Mouse (Mus musculus) forebrain, embryonic 14.5 days (tissue): Measurements from ENCODE around the gene Wipf3. TPM values are rescaled to one million over a fixed set of nuclear protein-coding genes. Genes with fewer than 3 reads are reported as not detected.

Source experiments
- ATAC-seq: fragments of 200-750 bp; cut with Nextera tagmentation; 2 replicates; pipeline ENCODE4 v1.8.0; 2017; ENCODE audit warnings: mild to moderate bottlenecking, moderate library complexity
- DNase-seq: peaks from one replicate; pipeline ENCODE4 v3.0.0-alpha.2; 2015; ENCODE audit warnings: low spot score
- H3K27ac ChIP-seq: fragments of 300-500 bp; sonication (generic); 2 replicates; pipeline ENCODE4 v1.5.1; 2014; ENCODE audit warnings: low read depth, mild to moderate bottlenecking, control low read depth, low read length, moderate library complexity
- H3K27me3 ChIP-seq: fragments of 300-500 bp; sonication (generic); replicated peaks from 2 replicates; pipeline ENCODE4 v1.6.1; 2014; ENCODE audit warnings: low read length, control low read depth, mixed read lengths; ENCODE audit not compliant: control insufficient read depth, insufficient read depth
- H3K36me3 ChIP-seq: fragments of 300-500 bp; sonication (generic); 2 replicates; pipeline ENCODE4 v1.6.1; 2014; ENCODE audit warnings: low read length, control low read depth; ENCODE audit not compliant: control insufficient read depth, insufficient read depth
- H3K4me1 ChIP-seq: fragments of 300-500 bp; sonication (generic); 2 replicates; pipeline ENCODE4 v1.6.1; 2014; ENCODE audit warnings: antibody characterized with exemption, low read length, control low read depth; ENCODE audit not compliant: control insufficient read depth, insufficient read depth
- H3K4me2 ChIP-seq: fragments of 300-500 bp; sonication (generic); 2 replicates; pipeline ENCODE4 v1.6.1; 2014; ENCODE audit warnings: mild to moderate bottlenecking, control low read depth, low read length
- H3K4me3 ChIP-seq: fragments of 300-500 bp; sonication (generic); 2 replicates; pipeline ENCODE4 v1.5.1; 2014; ENCODE audit warnings: low read depth, low read length, control low read depth
- H3K9ac ChIP-seq: fragments of 300-500 bp; sonication (generic); 2 replicates; pipeline ENCODE4 v1.6.1; 2014; ENCODE audit warnings: mild to moderate bottlenecking, low read length, control low read depth, moderate library complexity
- H3K9me3 ChIP-seq: fragments of 300-500 bp; sonication (generic); replicated peaks from 2 replicates; pipeline ENCODE4 v1.6.1; 2016; ENCODE audit warnings: low read length, control low read depth, mixed read lengths; ENCODE audit not compliant: control insufficient read depth
- WGBS: fragments of 180-500 bp; shearing (Covaris S2); extraction: QIAGEN DNeasy Blood & Tissue Kit; methylation state at CpG from one replicate; pipeline ENCODE4 v1.1.7; 2014; 5-methylcytosine and 5-hydroxymethylcytosine counted together
- polyA plus RNA-seq: library from polyadenylated mRNA; unstranded; fragments of >200 nt; fragmentation: Nextera tagmentation; extraction: Ambion mirVana; gene quantifications from 2 replicates; pipeline ENCODE4 v1.2.1, GENCODE M21; 2014

Gene Wipf3
- 2.6 and 3.0 TPM in 2 replicates for polyA plus RNA-seq

- H3K4me1 ChIP-seq = peaks cover 15% of the 10 kb centered on the region
- H3K27me3 ChIP-seq = peaks cover 5% of the 10 kb centered on the region; the same call in 1 of the 2 replicates
- no peaks in the 10 kb centered on the region for H3K9me3 ChIP-seq
- WGBS = under 1% methylated on average over 66 of the region's 71 CpGs
- DNase-seq (peak; percentile 65), ATAC-seq (peak; percentile 86)
- H3K4me2 ChIP-seq = peak within 1 kb of the TSS; percentile 92
- no peaks in the 10 kb centered on the region for H3K36me3 ChIP-seq
- peak within 1 kb of the TSS; percentile 73 for H3K9ac ChIP-seq
- peak within 1 kb of the TSS; percentile 58 for H3K4me3 ChIP-seq
- no peak within 1 kb of the TSS; the same call in 1 of the 2 replicates for H3K27ac ChIP-seq
Measured at GRCm38 (mm10) chr6:54429447-54430194, at the start of gene Wipf3. Gene Wipf3, plus strand, starts transcription at chr6:54429603.

GRCm38 (mm10) chr6:54382636-54383035, 46.8 kb upstream of the Wipf3 start:
- Histone ChIP-seq H3K4me2 (no peak overlapping the region), H3K9me3 (no peaks in the 10 kb centered on the region), H3K36me3 (no peaks in the 10 kb centered on the region), H3K4me1 (0 out of 2 replicates have a peak, but pooled peaks cover 5% of the 10 kb centered on the region), H3K27me3 (no peaks in the 10 kb centered on the region), H3K27ac (no peak overlapping the region), H3K4me3 (no peak overlapping the region), H3K9ac (no peak overlapping the region)
- ATAC-seq = no peak
- 82% methylated on average over 8 of the region's 8 CpGs for WGBS
- no peak for DNase-seq

GRCm38 (mm10) chr6:54383893-54384524, 45.4 kb upstream of the Wipf3 start:
- ATAC-seq (no peak), DNase-seq (peak; percentile 35)
- WGBS = 31% methylated on average over 12 of the region's 12 CpGs
- Histone ChIP-seq H3K9me3 (no peaks in the 10 kb centered on the region), H3K4me2 (no peak overlapping the region), H3K27me3 (no peaks in the 10 kb centered on the region), H3K27ac (no peak overlapping the region), H3K4me1 (0 out of 2 replicates have a peak, but pooled peaks cover 5% of the 10 kb centered on the region), H3K9ac (no peak overlapping the region), H3K4me3 (no peak overlapping the region), H3K36me3 (no peaks in the 10 kb centered on the region)

- ATAC-seq (no peak), DNase-seq (no peak)
- Histone ChIP-seq H3K9me3 (no peaks in the 10 kb centered on the region), H3K4me2 (no peak overlapping the region), H3K27me3 (no peaks in the 10 kb centered on the region), H3K9ac (no peak overlapping the region), H3K36me3 (no peaks in the 10 kb centered on the region), H3K27ac (no peak overlapping the region), H3K4me3 (no peak overlapping the region), H3K4me1 (0 out of 2 replicates have a peak, but pooled peaks cover 5% of the 10 kb centered on the region)
- 94% methylated on average over 1 of the region's 1 CpGs for WGBS
Measured at GRCm38 (mm10) chr6:54384777-54385176, 44.6 kb upstream of the Wipf3 start.

- Histone ChIP-seq H3K36me3 (no peaks in the 10 kb centered on the region), H3K4me3 (no peak overlapping the region), H3K27ac (no peak overlapping the region), H3K4me1 (0 out of 2 replicates have a peak, but pooled peaks cover 5% of the 10 kb centered on the region), H3K4me2 (no peak overlapping the region), H3K9ac (no peak overlapping the region), H3K27me3 (no peaks in the 10 kb centered on the region), H3K9me3 (no peaks in the 10 kb centered on the region)
- DNase-seq (peak; percentile 33), ATAC-seq (no peak)
- 86% methylated on average over 4 of the region's 4 CpGs for WGBS
Measured at GRCm38 (mm10) chr6:54386429-54386828, 43.0 kb upstream of the Wipf3 start.

GRCm38 (mm10) chr6:54387044-54387443, 42.4 kb upstream of the Wipf3 start:
- Histone ChIP-seq H3K27ac (no peak overlapping the region), H3K27me3 (no peaks in the 10 kb centered on the region), H3K4me2 (no peak overlapping the region), H3K9me3 (no peaks in the 10 kb centered on the region), H3K36me3 (no peaks in the 10 kb centered on the region), H3K9ac (no peak overlapping the region), H3K4me3 (no peak overlapping the region), H3K4me1 (0 out of 2 replicates have a peak, but pooled peaks cover 5% of the 10 kb centered on the region)
- WGBS = 89% methylated on average over 3 of the region's 3 CpGs
- DNase-seq (no peak), ATAC-seq (no peak)

GRCm38 (mm10) chr6:54387751-54388150, 41.7 kb upstream of the Wipf3 start:
- H3K36me3 ChIP-seq = no peaks in the 10 kb centered on the region
- H3K4me2 ChIP-seq = no peak overlapping the region
- H3K9me3 ChIP-seq = no peaks in the 10 kb centered on the region
- H3K27me3 ChIP-seq = no peaks in the 10 kb centered on the region
- no peak overlapping the region for H3K9ac ChIP-seq
- H3K4me3 ChIP-seq = no peak overlapping the region
- no peak for ATAC-seq
- no peak for DNase-seq
- 0 out of 2 replicates have a peak, but pooled peaks cover 5% of the 10 kb centered on the region for H3K4me1 ChIP-seq
- WGBS = 83% methylated on average over 5 of the region's 5 CpGs
- no peak overlapping the region for H3K27ac ChIP-seq

- no peak for DNase-seq
- H3K27ac ChIP-seq = no peak overlapping the region
- 0 out of 2 replicates have a peak, but pooled peaks cover 5% of the 10 kb centered on the region for H3K4me1 ChIP-seq
- 76% methylated on average over 7 of the region's 7 CpGs for WGBS
- no peaks in the 10 kb centered on the region for H3K36me3 ChIP-seq
- no peaks in the 10 kb centered on the region for H3K9me3 ChIP-seq
- H3K4me3 ChIP-seq = no peak overlapping the region
- H3K9ac ChIP-seq = no peak overlapping the region
- no peaks in the 10 kb centered on the region for H3K27me3 ChIP-seq
- ATAC-seq = no peak
- no peak overlapping the region for H3K4me2 ChIP-seq
Measured at GRCm38 (mm10) chr6:54388690-54389275, 40.6 kb upstream of the Wipf3 start.
